Mouse (Mus musculus) right cerebral cortex, postnatal 10 days (tissue): ENCODE results near the gene Usp46.
"Not testable (repeated sequence)": the region's sequence is repeated elsewhere in the genome, so short reads cannot be mapped to it uniquely, and the experiment has no call there.

Experiments used
- DNase-seq, 2 experiments: peaks; one replicate each; pipeline ENCODE4 v3.0.0; 2021; ENCODE audit warnings: low spot score in 2 of 2

Gene Usp46

DNA sequence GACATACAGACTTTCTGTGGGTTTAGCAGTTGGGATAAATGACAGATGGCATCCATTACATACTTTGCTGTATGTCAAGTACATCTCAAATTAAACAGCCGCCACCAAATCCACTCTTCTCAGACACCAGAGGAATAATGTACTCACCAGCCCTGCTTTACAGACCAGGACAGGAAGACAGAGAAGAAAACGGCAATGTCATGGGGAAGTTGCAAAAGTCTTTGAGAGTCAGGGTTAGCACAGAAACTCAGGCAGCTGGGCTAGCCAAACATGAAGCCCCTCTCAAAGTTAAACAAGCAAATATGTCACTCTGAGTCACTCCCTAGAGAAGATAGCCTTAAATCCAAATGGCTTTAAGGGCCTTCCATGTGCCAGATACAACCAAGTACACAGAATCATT lies 40.0 kb downstream of the Usp46 start:
- no peak for DNase-seq

GRCm38 (mm10) chr5:74020506-74020905 lies 47.7 kb downstream of the Usp46 start:
- DNase-seq, result no peak

DNA sequence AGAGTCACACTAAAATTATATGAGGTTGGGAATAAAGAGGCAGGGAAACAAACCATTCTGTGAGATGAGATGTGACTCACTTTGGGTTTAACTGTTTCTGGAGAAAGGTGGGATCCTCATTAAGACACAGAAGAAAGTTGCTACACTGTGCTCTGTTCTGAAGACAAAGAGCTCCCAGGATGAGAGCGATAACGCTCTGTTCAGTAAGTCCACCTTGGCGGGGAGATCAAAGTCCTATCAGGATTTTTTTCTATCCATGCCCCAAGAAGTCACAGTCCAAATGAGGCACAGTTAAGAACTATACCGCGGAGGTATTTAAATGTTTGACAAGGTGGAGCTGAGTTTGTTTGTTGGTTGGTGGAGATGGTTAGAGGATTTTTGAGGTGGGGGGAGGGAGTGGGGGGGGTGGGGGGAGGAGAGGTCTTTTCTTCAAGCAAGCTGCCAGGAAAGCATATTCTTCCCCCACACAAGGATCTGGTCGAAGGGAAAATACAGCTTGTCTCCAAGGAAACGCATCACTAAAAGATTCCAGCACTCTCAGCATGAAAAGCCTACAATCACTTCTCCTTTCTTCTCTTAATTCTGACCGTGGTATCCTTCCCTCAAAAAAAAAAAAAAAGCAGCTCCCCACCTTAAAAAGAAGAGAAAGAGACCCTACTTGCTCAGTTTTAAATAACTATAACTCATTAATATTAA lies 49.2 kb downstream of the Usp46 start:
- no peak for DNase-seq

GRCm38 (mm10) chr5:74017488-74017887 lies 50.7 kb downstream of the Usp46 start:
- DNase-seq, result no peak

DNA sequence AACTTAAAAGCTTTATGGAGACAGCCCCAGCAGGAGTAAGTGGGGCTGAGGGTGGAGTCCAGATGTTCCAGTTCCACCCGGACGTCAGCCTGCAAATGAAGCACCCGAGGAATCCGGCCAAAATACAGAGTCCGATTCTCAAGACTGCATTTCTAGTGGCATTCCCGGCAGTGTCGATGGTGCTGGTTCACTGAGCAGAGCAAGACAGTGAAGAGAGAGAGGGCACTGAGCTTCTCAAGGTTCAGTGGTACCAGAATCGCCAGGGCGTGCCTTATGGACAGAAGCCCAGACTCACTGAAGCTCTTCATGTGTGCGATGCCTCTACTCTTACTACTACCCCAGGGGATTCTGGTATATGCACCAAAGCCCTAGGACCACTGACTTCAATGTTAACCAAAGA lies 56.6 kb downstream of the Usp46 start:
- no peak for DNase-seq

DNA sequence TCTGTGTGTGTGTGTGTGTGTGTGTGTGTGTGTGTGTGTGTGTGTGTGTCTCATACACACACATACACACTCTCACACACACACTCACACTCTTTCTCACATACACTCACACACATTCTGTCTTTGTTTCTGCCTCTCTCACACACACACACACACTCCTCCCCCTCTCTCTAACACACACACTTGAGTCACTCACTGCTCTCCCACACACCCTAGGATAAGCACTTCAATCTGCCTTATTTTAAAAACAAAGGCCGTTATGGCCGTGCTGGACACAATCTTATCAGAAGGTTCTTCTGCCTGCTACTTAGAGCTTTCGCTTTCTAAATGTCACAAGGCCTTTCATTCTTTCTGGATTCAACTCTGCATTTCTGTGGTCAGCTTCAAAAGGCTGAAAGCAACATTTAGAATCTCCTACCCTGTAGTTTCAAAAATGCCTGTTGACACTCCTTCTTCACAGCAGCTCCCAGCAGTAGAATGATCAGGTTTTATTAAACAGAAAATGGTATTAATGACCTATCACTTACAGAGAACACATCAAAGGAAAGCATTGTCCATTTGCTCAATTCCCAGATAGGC lies 60.6 kb downstream of the Usp46 start:
- no peak for DNase-seq

DNA sequence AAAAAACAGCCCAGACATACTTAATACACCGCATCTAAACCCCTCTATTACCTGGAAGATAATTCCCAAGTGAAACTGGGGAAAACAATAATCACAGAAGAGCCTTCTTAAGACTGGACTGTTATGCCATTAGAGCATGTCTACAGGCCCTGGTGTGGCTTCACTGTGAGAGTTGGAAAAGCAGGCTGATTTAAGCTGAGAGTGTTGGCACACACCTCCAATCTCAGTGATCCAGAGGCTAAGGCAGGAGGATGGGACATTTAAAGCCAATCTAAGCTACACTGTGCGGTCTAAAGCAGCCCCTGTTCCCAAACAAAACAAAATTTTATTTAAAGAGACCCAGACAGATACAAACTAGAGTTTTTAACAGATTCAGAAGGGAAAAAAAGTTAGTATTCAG lies 62.3 kb downstream of the Usp46 start:
- DNase-seq, result no peak

DNA sequence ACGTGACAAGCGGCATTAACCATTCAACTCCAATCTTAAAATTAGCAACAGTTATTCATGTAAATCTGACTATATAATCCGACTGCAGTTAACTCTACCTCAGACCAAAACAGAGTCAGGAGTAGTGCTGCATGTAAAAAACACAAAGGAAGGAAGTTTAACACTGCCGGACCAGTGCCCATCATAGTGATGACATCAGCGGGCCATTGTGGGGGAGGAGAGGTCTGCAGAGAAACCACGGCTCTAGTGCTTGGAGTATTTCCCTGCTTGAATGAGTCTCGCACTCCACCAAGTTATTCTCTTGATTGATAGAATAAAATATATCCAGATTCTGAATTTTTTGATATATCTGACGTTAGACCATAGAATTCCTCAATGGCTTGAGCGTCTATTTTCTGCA lies 66.5 kb downstream of the Usp46 start:
- no peak for DNase-seq

DNA sequence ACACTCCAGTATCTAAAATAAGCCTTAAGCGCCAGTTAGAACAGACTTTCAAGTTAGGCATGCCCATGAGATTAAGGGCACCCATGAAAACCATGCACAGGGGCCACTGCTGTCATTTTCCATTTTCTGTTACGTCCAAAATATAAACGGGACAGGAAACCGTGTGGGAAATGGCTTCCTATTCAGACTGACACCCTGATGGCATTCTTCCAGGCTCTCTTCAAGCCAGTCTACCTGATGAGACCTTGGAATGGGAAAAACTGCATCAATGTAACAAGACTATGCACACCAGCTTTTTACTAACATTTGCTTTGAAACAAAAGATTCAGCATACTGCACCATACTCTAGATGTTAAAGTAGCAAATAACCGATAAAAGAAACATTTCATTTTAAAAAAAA lies 69.3 kb downstream of the Usp46 start:
- DNase-seq, result no peak

- DNase-seq, result no peak
Observed at GRCm38 (mm10) chr5:73994850-73995249, 73.4 kb downstream of the Usp46 start.

DNA sequence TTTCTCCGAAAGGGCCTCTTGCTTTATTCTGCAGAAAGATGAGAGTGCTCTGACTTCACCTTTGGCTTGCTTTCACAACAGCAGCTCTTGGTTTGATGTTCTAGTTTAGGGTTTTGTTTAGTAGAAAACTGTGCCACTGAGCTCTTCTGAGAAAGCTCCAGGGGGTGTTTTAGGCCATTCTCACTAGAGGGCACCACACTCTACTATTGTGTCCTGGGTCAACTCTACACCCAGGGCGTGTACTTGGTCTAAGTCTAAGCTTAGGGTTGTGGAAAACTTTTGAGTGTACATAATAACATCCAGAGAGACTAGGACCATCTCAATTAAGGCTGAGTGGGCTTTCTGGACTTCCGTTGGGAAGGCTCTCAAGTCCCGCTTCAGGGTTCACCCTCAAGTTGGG lies 74.7 kb downstream of the Usp46 start:
- DNase-seq, result peak in 1 of 2 experiments; percentile 15

- DNase-seq, result peak in 1 of 2 experiments; percentile 20
Observed at GRCm38 (mm10) chr5:73992321-73992720, 75.9 kb downstream of the Usp46 start.

DNA sequence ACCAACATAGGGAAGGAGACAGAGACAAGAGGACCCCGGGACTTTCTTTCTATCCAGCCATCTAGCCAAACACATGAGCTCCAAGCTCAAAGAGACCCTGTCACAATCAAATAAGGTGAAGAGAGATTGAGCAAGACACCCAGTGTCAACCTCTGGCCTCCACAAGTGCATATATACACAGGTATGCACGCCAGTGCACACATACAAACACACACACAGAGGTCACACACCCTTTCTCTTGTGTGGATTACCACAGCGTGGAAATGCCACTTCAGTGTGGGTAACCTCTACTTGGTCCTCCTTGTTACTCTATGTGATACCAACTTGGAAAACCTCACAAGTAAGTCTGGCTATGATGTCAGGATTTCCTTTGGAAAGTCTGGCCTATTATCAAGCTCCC lies 78.7 kb downstream of the Usp46 start:
- DNase-seq, result no peak

DNA sequence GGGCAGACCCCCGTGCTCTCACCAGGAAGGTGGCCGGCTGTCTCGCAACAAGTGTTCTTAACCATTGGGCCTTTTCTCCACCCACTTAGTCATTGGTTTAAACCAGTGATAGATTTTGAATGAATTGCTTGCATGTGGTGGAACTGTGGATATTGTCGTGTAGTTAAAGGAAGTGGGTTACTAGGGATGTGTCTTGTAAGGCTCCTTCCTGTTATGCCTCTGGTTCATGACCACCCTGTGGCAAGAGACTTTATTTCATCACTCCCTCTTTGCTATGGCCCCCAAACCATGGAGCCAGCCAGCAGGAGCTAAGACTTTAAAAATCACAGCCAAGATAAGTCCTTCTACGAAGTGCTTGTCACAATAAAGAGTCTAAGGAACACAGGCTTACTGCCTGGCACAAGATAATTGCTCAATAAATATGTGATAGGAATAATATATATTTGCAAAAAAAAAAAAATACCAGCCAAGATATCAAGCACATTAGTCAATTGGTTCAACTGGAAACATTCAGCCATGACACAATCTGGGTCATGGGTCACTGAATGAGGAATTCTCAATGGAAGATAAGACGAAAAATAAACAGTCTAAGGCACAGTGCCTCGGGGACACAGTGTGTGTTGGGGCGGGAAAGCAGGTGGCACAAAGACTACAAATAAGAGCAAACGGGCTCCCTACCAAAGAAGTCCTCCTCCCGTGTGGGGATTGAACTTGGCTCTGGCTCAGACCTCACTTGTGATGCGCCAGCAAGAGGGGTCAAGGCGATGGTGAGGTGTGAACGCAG lies 80.3 kb downstream of the Usp46 start:
- DNase-seq, result no peak

- no peak for DNase-seq
Observed at GRCm38 (mm10) chr5:73977426-73977825, 90.8 kb downstream of the Usp46 start.

- no peak for DNase-seq
Observed at GRCm38 (mm10) chr5:73971701-73972100, 96.5 kb downstream of the Usp46 start.

DNA sequence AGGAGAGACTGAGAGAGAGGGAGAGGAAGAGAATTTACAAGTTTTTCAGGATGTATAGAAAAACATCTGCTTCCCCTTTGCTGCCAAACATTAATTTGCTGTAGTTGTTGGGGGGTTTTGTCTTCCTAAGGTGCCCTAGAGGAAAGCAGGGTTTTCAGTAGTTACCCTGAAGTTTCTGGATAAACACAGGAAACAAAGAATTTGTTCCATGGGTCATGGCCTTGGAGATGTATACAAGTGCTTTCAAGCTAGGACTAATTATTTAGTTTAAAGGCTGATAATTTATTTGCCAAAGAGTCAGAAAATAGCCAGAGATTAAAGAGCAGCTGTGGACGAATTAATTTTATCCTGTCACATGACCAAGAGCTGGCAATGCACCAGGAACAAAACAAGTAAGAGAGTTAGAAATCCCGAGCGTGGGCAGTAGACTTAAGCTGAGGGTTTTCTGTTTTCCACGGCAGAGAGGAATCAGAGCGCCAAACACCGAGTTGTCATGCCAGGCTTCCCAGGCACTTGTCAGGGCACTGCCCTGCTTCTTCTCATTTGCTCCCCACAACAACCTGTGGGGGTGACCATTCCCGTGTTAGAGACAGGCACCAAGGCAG lies 98.1 kb downstream of the Usp46 start:
- peak; percentile 58 to 63 for DNase-seq

DNA sequence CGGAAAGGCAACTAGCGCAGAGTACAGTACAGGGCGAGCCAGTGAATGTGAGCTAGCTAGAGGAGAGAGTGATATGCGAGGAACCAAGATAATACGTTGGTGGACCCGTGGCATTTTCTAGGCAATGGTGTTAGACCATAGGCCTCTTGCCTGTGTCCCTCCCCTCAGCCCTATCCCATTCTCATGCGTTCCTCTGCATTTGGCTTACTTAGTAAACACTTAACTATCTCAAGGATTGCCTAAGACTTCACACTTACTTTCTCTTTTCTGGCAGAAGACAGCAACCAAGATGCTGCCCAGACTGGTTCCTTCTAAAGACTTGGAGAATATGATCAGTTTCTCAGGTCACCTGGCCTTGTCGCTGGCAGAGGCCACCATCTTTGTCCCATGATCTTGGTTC lies 98.9 kb downstream of the Usp46 start:
- no peak for DNase-seq

GRCm38 (mm10) chr5:73959779-73960178 lies 108.5 kb downstream of the Usp46 start:
- no peak for DNase-seq

DNA sequence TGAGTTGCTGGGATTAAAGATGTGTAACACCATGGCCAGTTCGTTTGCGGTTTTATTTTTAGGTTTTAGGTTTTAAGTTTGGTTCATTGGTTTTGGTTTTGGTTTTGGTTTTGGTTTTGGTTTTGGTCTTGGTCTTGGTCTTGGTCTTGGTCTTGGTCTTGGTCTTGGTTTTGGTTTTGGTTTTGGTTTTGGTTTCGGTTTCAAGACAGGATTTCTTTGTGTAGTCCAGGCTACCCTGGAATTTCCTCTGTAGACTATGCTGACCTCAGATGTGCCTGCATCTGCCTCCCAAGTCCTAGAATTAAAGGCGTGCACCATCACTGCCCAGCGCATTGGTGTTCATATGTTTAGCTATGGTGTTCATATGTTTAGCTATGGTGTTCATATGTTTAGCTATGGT lies 109.6 kb downstream of the Usp46 start:
- not testable (repeated sequence) for DNase-seq

GRCm38 (mm10) chr5:73958096-73958495 lies 110.1 kb downstream of the Usp46 start:
- DNase-seq, result peak; percentile 33 to 42

GRCm38 (mm10) chr5:73955691-73956090 lies 112.5 kb downstream of the Usp46 start:
- no peak for DNase-seq

GRCm38 (mm10) chr5:73955005-73955404 lies 113.2 kb downstream of the Usp46 start:
- peak; percentile 54 to 76 for DNase-seq
